Mouse (Mus musculus) mouse embryonic stem cell (cell line): ENCODE measurements around the gene Srbd1.

ENCODE experiments used
- in situ Hi-C, 2 experiments: fragments of 300-500 bp; cut with MboI; formaldehyde crosslinking; loops; 1 replicate in 1 of 2; 3 replicates in 1 of 2; pipeline ENCODE4 v1.14.3; 2019 to 2020; ENCODE audit warnings: low sequenced_read_pairs in 2 of 2, low pct_unique_long_range_greater_than_20kb in 1 of 2, mixed read lengths in 1 of 2; ENCODE audit not compliant: unreplicated experiment in 1 of 2

Srbd1 gene

GRCm38 (mm10) chr17:86145079-86145951 is at the start of gene Srbd1:
TSS of gene Srbd1 (minus strand) at chr17:86145175.
- in situ Hi-C loops = no loop called here

GRCm38 (mm10) chr17:86193979-86194378 is 49.0 kb upstream of the Srbd1 start:
- in situ Hi-C loops = no loop called here

DNA sequence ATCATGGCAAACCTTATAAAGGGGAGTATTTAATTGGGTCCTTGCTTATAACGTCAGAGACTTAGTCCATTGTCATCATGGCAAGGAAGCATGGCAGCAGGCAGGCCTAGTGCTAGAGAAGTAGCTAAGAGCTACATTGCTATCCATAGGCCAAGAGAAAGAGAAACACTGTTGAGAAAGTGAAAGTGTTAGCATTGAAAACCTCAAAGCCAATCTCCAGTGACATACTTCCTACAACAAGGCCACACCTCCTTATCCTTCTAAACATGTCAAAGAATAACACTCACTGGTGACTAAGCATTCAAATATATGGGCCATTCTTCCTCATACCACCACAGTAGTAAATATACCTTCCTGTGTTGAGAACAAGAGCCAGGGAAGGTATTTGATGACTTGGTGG is 42.8 kb upstream of the Srbd1 start:
- in situ Hi-C loops = no loop called here

DNA sequence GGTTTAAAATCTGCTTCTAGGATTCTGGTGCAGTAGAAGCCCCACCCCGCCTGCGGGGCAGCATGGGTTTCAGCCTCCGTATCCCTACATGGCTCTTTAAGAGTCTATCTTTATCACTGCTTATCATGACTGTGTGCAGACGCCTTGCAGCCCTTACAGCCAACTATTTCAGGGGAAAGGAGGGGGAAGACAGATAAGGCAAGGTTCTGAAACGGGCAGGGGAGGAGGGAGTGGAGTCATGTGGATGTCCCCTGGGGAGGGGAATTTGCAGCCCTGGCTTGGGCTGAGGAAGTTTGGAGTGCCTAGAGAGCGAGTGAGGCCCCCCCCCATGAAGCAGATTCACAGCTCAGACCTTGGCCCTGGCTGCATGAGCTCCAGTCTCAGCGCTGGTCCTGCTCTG is 40.6 kb upstream of the Srbd1 start:
- in situ Hi-C loops = no loop called here

GRCm38 (mm10) chr17:86184552-86185209 is 39.7 kb upstream of the Srbd1 start:
- in situ Hi-C loops = no loop called here

DNA sequence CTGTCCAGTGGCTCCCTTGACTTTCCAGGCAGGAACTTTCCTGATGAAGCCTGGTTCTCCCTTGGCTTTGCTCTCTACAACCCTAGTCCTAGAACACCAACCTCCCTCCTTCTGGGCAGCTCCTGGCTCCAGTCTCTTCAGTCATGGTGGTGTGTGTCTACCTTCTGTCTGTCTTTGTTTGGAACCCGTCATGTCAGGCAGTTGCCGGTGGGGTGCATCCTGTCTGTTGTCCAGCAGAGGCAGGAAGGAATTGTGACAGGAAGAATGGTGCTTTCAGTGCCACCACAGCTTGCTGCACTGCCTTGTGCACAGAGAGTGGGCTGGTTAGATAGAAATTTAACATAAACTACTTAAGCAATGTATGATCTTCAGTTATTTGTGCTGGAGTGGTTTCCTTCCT is 38.8 kb upstream of the Srbd1 start:
- in situ Hi-C loops = no loop called here

DNA sequence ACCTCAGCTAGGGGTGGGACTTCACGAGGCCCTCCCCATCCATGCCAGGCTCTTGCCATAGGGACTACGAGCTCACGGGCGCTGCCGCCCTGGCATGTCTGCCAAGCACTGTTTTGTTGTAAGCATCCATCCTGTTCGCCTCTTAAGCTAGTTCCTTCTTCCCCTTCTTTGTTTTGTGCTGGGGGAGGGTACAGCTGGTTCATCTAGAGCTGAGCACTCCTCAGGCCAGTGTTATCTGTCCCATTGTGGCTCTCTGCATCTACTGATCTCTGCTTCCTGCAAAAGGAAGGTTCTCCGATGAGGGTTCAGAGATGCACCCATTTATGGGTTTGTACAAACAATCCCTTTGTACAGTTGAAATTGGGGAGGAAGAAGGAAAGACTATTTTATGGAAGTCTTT is 31.7 kb upstream of the Srbd1 start:
- in situ Hi-C loops = no loop called here

- in situ Hi-C loops = no loop called here
Observed at GRCm38 (mm10) chr17:86175516-86175915, 30.5 kb upstream of the Srbd1 start.

DNA sequence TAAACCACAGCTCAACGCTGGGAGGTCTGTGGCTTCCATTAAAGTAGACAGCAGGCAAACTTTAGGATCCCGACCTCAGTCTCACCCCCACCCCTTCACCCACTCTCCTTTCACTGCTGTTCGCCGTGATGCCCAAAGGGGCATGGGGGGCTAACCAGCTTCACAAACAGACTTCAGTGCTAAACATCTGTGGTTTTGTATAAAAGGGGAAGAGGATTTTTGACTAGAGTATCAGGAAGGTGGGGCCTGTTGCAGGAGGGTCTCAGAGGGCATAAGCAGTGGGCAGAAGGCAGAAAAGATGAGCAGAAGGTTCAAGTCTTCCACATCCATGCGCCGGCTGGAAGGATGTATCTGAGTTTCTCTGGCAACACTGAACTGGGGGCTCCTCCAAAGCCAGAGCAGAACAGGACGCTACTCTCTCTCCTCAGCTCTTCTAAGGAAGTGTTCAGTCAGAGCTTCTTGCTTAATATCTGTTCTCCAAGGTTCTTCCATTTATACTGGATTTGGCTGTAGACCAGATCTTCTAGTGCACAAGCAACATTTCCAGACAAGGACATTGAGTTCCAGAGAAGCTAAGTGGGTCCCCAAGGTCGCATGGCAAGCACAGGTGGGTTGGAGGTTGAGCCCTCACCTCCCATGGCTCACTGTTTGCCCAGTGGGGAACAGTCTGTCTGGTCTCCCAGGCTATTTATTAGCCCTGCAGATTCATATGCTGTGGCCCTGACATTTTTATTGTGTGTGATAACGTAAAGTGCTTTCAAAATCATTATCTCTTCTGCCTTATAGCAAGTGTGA is 25.4 kb upstream of the Srbd1 start:
- in situ Hi-C loops = loop anchor here in 1 of 2 experiments (25.0 kb wide), 1 partner anchor 292 kb away; no protein-coding TSS in a partner anchor

DNA sequence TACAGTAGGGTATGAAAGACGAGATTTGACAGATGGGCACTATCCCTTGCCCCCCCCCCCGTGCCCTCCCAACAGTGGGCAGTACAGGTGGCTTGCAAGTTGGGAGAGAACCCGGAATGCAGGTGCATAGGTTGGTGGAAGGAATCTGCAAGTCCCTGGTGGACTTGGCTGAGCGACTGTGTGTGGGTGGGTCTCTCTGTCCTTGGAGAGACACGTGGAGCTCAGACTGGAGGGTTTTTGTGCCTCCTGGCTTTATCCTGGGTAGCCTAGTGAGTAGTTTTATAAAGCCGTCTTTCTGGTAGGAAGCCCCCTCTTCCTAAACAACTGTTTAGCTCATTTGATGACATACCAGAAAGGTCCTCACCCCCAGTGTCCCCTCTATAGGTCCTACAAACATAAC is 24.1 kb upstream of the Srbd1 start:
- in situ Hi-C loops = loop anchor here (10.0 to 25.0 kb wide), 2 partner anchors 276 to 293 kb away; no protein-coding TSS in a partner anchor

- in situ Hi-C loops = loop anchor here (10.0 to 25.0 kb wide), 2 partner anchors 276 to 294 kb away; no protein-coding TSS in a partner anchor
Observed at GRCm38 (mm10) chr17:86168231-86168981, 23.4 kb upstream of the Srbd1 start.

- in situ Hi-C loops = loop anchor here (10.0 to 25.0 kb wide), 2 partner anchors 277 to 295 kb away; no protein-coding TSS in a partner anchor
Observed at GRCm38 (mm10) chr17:86167320-86168230, 22.6 kb upstream of the Srbd1 start, which contains the start of gene Prkce. TSS of gene Prkce (plus strand) at chr17:86167785.

- in situ Hi-C loops = loop anchor here (10.0 to 25.0 kb wide), 2 partner anchors 278 to 296 kb away; no protein-coding TSS in a partner anchor
Observed at GRCm38 (mm10) chr17:86166567-86167319, 21.8 kb upstream of the Srbd1 start.

GRCm38 (mm10) chr17:86166051-86166566 is 21.1 kb upstream of the Srbd1 start:
- in situ Hi-C loops = loop anchor here (10.0 to 25.0 kb wide), 2 partner anchors 279 to 296 kb away; no protein-coding TSS in a partner anchor

DNA sequence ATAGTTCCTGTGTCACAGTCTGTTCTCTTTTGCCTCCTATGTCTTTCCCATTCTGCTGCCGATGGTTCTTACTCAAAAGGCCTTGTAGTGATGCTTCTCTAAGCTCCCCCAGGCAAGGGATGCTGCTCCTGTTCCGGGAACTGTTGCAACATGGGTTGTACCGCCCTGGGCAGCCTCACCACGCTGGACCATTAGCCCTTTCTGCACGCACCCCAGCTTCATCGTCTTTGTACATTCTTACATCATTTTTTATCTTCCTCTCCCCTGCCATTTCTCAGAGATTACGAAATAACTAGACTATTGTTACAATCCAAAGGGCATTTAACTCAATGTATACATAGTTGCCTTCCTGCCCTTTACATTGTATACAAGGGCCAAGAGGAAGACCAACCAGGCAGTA is 19.4 kb upstream of the Srbd1 start:
- in situ Hi-C loops = loop anchor here (10.0 to 25.0 kb wide), 2 partner anchors 280 to 298 kb away; no protein-coding TSS in a partner anchor

DNA sequence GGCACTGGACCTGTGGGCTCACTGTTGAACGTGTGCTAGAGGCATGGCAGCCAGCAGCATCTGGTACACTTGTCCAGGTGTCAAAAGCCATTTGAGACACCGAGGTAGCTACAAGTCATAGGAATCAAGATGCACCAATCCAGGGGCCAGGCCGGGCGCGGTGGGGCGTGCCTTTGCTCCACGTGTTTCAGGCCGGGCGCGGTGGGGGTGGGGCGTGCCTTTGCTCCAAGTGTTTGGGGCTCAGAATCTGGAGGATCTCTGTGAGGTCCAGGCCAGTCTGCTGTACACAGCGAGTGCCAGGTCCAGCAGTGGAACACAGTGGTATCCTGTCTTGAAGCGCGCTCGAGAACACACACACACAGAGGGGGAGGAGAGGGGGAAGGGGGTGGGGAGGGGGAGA is 17.7 kb upstream of the Srbd1 start:
- in situ Hi-C loops = loop anchor here (10.0 to 25.0 kb wide), 2 partner anchors 282 to 300 kb away; no protein-coding TSS in a partner anchor
